In the genomic region with DNA sequence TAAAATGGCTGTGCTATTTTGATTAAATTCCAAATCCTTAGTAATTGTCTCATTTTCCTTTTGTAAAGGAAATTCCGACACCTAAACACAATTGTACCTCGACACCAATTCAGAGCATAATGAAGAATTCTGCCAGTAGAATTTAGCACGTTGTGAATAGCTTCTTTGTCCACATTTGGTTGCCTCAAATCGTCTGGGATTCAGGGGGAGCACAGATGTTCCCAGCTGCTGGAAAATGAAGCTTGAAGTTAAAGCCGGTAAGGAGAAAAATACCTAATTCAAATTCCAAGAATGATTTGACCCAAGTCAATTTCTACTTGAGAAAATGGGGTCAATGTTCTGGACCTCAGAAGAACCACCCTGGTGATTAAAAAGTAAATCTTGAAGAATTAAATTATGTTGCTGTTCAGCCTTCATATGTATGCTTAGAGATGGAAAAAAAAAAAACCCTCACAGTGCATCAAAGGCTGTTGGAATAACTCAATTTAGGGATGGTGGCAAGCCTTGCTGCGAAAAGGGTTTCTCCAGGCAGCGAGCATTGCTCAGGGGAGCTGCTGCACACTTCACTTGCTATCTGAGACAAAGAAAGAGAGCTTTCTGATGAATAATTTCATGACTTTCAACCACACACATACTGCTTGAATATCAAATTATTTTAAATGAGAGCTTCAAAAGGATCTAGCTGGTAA, we compare ENCODE assay signal across 14 mouse cellular contexts. TPM values are rescaled to one million over a fixed set of nuclear protein-coding genes. Genes with fewer than 3 reads are reported as not detected.
A peak's percentile ranks its signal among the peaks of the same experiment; 100 is the strongest.
DNase-seq lines count a peak whose midpoint lies in the region; ATAC-seq lines count a peak whose summit lies in the region.
"Had no signal": no experiment of that assay in that cellular context is flagged by ENCODE, and none has a peak within 500 bp of the region (broad histone marks: within the 10 kb centered on the region; RNA-seq: fewer than 3 reads in every experiment).

No protein-coding gene starts in this region.

- no peaks in the 10 kb centered on the region for H3K36me3 ChIP-seq in forebrain, embryonic 12.5 days (replicated peaks)
- no peaks in the 10 kb centered on the region for H3K36me3 ChIP-seq in hindbrain, embryonic 13.5 days
- no peaks in the 10 kb centered on the region for H3K36me3 ChIP-seq in midbrain, embryonic 14.5 days (ENCODE audit: control insufficient read depth, insufficient read depth, low read length)
- no peaks in the 10 kb centered on the region for H3K36me3 ChIP-seq in liver, embryonic 12.5 days

- no peak overlapping the region for H3K4me2 ChIP-seq in forebrain, embryonic 12.5 days
- no peak overlapping the region for H3K4me2 ChIP-seq in hindbrain, embryonic 13.5 days
- H3K4me2 ChIP-seq in midbrain, embryonic 14.5 days (ENCODE audit: low read length) = no peak overlapping the region
- H3K4me2 ChIP-seq in liver, embryonic 12.5 days = no peak overlapping the region

- H3K4me3 ChIP-seq in forebrain, embryonic 12.5 days (replicated peaks) = no peak overlapping the region
- H3K4me3 ChIP-seq in hindbrain, embryonic 13.5 days = no peak overlapping the region
- H3K4me3 ChIP-seq in midbrain, embryonic 14.5 days (replicated peaks; ENCODE audit: low read depth, low read length) = no peak overlapping the region
- H3K4me3 ChIP-seq in liver, embryonic 12.5 days = no peak overlapping the region

- H3K4me1 ChIP-seq in forebrain, embryonic 12.5 days = 0 out of 2 replicates have a peak, but pooled peaks cover 8% of the 10 kb centered on the region
- peaks cover 6% of the 10 kb centered on the region for H3K4me1 ChIP-seq in hindbrain, embryonic 13.5 days (replicated peaks)
- H3K4me1 ChIP-seq in midbrain, embryonic 14.5 days (ENCODE audit: control insufficient read depth, insufficient read depth, low read length) = peaks cover 12% of the 10 kb centered on the region
- no peaks in the 10 kb centered on the region for H3K4me1 ChIP-seq in liver, embryonic 12.5 days

- intact Hi-C loops in heart, postnatal 10 days (cut with DNase I) = no loop called here
- intact Hi-C loops in heart, postnatal 36 days (cut with DNase I) = no loop called here

- H3K27me3 ChIP-seq in forebrain, embryonic 12.5 days = no peaks in the 10 kb centered on the region
- no peaks in the 10 kb centered on the region for H3K27me3 ChIP-seq in hindbrain, embryonic 13.5 days
- H3K27me3 ChIP-seq in midbrain, embryonic 14.5 days (ENCODE audit: control insufficient read depth, insufficient read depth, low read length) = no peaks in the 10 kb centered on the region
- no peaks in the 10 kb centered on the region; the same call in 1 of the 2 replicates for H3K27me3 ChIP-seq in liver, embryonic 12.5 days (replicated peaks)

- no peak overlapping the region for H3K9ac ChIP-seq in forebrain, embryonic 12.5 days
- H3K9ac ChIP-seq in hindbrain, embryonic 13.5 days = no peak overlapping the region
- 0 out of 2 replicates have a peak overlapping the region, but pooled peaks have one; percentile 23 for H3K9ac ChIP-seq in midbrain, embryonic 14.5 days (replicated peaks; ENCODE audit: low read length)
- H3K9ac ChIP-seq in liver, embryonic 12.5 days = no peak overlapping the region

- no peak for ATAC-seq in forebrain, embryonic 12.5 days (ENCODE audit: low FRiP score)
- ATAC-seq in hindbrain, embryonic 13.5 days (ENCODE audit: low FRiP score) = no peak
- ATAC-seq in midbrain, embryonic 14.5 days (ENCODE audit: low FRiP score, low TSS enrichment) = peak; percentile 24; the same call in 1 of the 2 replicates
- ATAC-seq in liver, embryonic 12.5 days = no peak
- no peak for ATAC-seq in CD4-positive, CD25-positive, alpha-beta regulatory T cell, adult 4 months
- ATAC-seq: lung, postnatal 0 days had no signal

- WGBS in forebrain, embryonic 12.5 days = 18% methylated on average over 7 of the region's 7 CpGs
- 29% methylated on average over 7 of the region's 7 CpGs for WGBS in hindbrain, embryonic 13.5 days
- 13% methylated on average over 7 of the region's 7 CpGs for WGBS in midbrain, embryonic 14.5 days
- WGBS in liver, embryonic 12.5 days (ENCODE audit: insufficient replicate concordance) = 51% methylated on average over 7 of the region's 7 CpGs

- H3K9me3 ChIP-seq in forebrain, embryonic 12.5 days = no peaks in the 10 kb centered on the region
- no peaks in the 10 kb centered on the region for H3K9me3 ChIP-seq in hindbrain, embryonic 13.5 days
- H3K9me3 ChIP-seq in midbrain, embryonic 14.5 days (ENCODE audit: control insufficient read depth, low read length) = no peaks in the 10 kb centered on the region
- no peaks in the 10 kb centered on the region for H3K9me3 ChIP-seq in liver, embryonic 12.5 days (replicated peaks)

- peak; percentile 54 to 55 for DNase-seq in heart, postnatal 10 days
- DNase-seq in heart, postnatal 36 days = no peak
- DNase-seq in midbrain, embryonic 14.5 days = peak; percentile 76
- DNase-seq in urinary bladder, postnatal 25 days (ENCODE audit: low spot score) = no peak
- DNase-seq: adrenal gland, adult 8-10 months; gastrocnemius, postnatal 10 days; liver; spleen, adult 18-20 months had no signal

- 0 out of 2 replicates have a peak overlapping the region, but pooled peaks have one; percentile 22 for H3K27ac ChIP-seq in forebrain, embryonic 12.5 days
- peak overlapping the region; percentile 84 for H3K27ac ChIP-seq in hindbrain, embryonic 13.5 days
- H3K27ac ChIP-seq in midbrain, embryonic 14.5 days (replicated peaks; ENCODE audit: low read depth, low read length) = peak overlapping the region; percentile 82
- H3K27ac ChIP-seq in liver, embryonic 12.5 days = no peak overlapping the region

RNA-seq across cellular contexts. Expression of gene Slc4a3, which starts 36.0 kb away (rescaled TPM):
- total RNA-seq in heart, postnatal 10 days (2021) = 100 to 1,000 TPM; 128 to 149 TPM
- 100 to 1,000 TPM; 233 to 249 TPM for total RNA-seq in heart, postnatal 36 days (2021)
- 22.4 and 29.4 TPM in 2 replicates for polyA plus RNA-seq in forebrain, embryonic 12.5 days (2016; fragmentation: Nextera tagmentation; extraction: Ambion mirVana)
- 50.4 and 50.9 TPM in 2 replicates for polyA plus RNA-seq in hindbrain, embryonic 13.5 days (2015; fragmentation: Nextera tagmentation; extraction: Ambion mirVana)
- 31.5 and 41.0 TPM in 2 replicates for polyA plus RNA-seq in midbrain, embryonic 14.5 days (2014; fragmentation: Nextera tagmentation; extraction: Ambion mirVana)
- 2.4 TPM in 2 replicates for polyA plus RNA-seq in liver, embryonic 12.5 days (2016; fragmentation: Nextera tagmentation; extraction: Ambion mirVana)
- not detected for polyA plus RNA-seq in CD4-positive, CD25-positive, alpha-beta regulatory T cell, adult 4 months (2017; shearing (Covaris generic))
- total RNA-seq: monocyte, adult 5-6 weeks had no signal

Comparison
In these comparisons a context has a peak if more than half of its experiments do, and no peak if none do; other contexts are left out.
1. DNase-seq: peak in heart, postnatal 10 days (2 of 2) and midbrain, embryonic 14.5 days (single experiment); none in heart, postnatal 36 days (0 of 2) and urinary bladder, postnatal 25 days (single experiment).